ENCODE assay signal across 7 mouse cellular contexts in genomic region chr15:99317267-99317651, GRCm38 (mm10). TPM values are rescaled to one million over a fixed set of nuclear protein-coding genes. Genes with fewer than 3 reads are reported as not detected.
DNase-seq lines count a peak whose midpoint lies in the region; ATAC-seq and TF ChIP-seq lines count a peak whose summit lies in the region.

No protein-coding gene starts in this region.

- H3K4me2 ChIP-seq in forebrain, embryonic 16.5 days (ENCODE audit: low read length): no peak overlapping the region
- H3K4me2 ChIP-seq in intestine, embryonic 15.5 days (replicated peaks): no peak overlapping the region
- H3K4me2 ChIP-seq in lung, embryonic 14.5 days: no peak overlapping the region

- H3K27me3 ChIP-seq in forebrain, embryonic 16.5 days (replicated peaks; ENCODE audit: control insufficient read depth, insufficient read depth, low read length): no peaks in the 10 kb centered on the region
- no peaks in the 10 kb centered on the region for H3K27me3 ChIP-seq in intestine, embryonic 15.5 days (replicated peaks)
- no peaks in the 10 kb centered on the region for H3K27me3 ChIP-seq in lung, embryonic 14.5 days (ENCODE audit: insufficient read depth, low read length)

- H3K36me3 ChIP-seq in forebrain, embryonic 16.5 days (ENCODE audit: control insufficient read depth, insufficient read depth): peaks cover 28% of the 10 kb centered on the region
- peaks cover 30% of the 10 kb centered on the region for H3K36me3 ChIP-seq in intestine, embryonic 15.5 days
- peaks cover 89% of the 10 kb centered on the region for H3K36me3 ChIP-seq in lung, embryonic 14.5 days (ENCODE audit: insufficient read depth)

- H3K9me3 ChIP-seq in forebrain, embryonic 16.5 days (ENCODE audit: control insufficient read depth, low read length): no peaks in the 10 kb centered on the region
- H3K9me3 ChIP-seq in intestine, embryonic 15.5 days: no peaks in the 10 kb centered on the region
- no peaks in the 10 kb centered on the region for H3K9me3 ChIP-seq in lung, embryonic 14.5 days (ENCODE audit: low read depth, low read length)

- TF ChIP-seq CTCF in brain, embryonic 14.5 days (IDR thresholded peaks at IDR 0.05; ENCODE audit: borderline replicate concordance, extremely low read depth, insufficient read depth, insufficient read length): no peak
- peak; percentile 62 for TF ChIP-seq CTCF in lung, embryonic 14.5 days (IDR thresholded peaks at IDR 0.05; ENCODE audit: low read depth)

- no peak overlapping the region for H3K9ac ChIP-seq in forebrain, embryonic 16.5 days (replicated peaks; ENCODE audit: low read depth, low read length)
- H3K9ac ChIP-seq in intestine, embryonic 15.5 days: no peak overlapping the region
- H3K9ac ChIP-seq in lung, embryonic 14.5 days: no peak overlapping the region

- no peaks in the 10 kb centered on the region for H3K4me1 ChIP-seq in forebrain, embryonic 16.5 days (replicated peaks; ENCODE audit: control insufficient read depth, insufficient read depth, low read length)
- peaks cover 3% of the 10 kb centered on the region; the same call in 1 of the 2 replicates for H3K4me1 ChIP-seq in intestine, embryonic 15.5 days (replicated peaks)
- no peaks in the 10 kb centered on the region for H3K4me1 ChIP-seq in lung, embryonic 14.5 days (ENCODE audit: insufficient read depth)

- H3K4me3 ChIP-seq in forebrain, embryonic 16.5 days (replicated peaks; ENCODE audit: low read length): no peak overlapping the region
- no peak overlapping the region for H3K4me3 ChIP-seq in intestine, embryonic 15.5 days (replicated peaks)
- no peak overlapping the region for H3K4me3 ChIP-seq in lung, embryonic 14.5 days (ENCODE audit: low read depth, low read length)

- H3K27ac ChIP-seq in forebrain, embryonic 16.5 days (ENCODE audit: low read length): peak overlapping the region; percentile 67
- H3K27ac ChIP-seq in intestine, embryonic 15.5 days: peak overlapping the region; percentile 54
- H3K27ac ChIP-seq in lung, embryonic 14.5 days (ENCODE audit: low read depth): peak overlapping the region; percentile 71

- peak; percentile 14; the same call in 1 of the 2 replicates for ATAC-seq in forebrain, embryonic 16.5 days
- peak; percentile 59 for ATAC-seq in intestine, embryonic 15.5 days
- peak; percentile 48; the same call in 1 of the 2 replicates for ATAC-seq in lung, embryonic 14.5 days (ENCODE audit: insufficient read depth)

- WGBS in forebrain, embryonic 16.5 days: 86% methylated on average over 2 of the region's 2 CpGs
- WGBS in intestine, embryonic 15.5 days: 66% methylated on average over 2 of the region's 2 CpGs
- 66% methylated on average over 2 of the region's 2 CpGs for WGBS in lung, embryonic 14.5 days

- no peak for TF ChIP-seq POLR2A in brain, embryonic 14.5 days (IDR thresholded peaks at IDR 0.05; ENCODE audit: borderline replicate concordance, extremely low read depth, insufficient read depth, insufficient read length, poor library complexity, severe bottlenecking)

- DNase-seq in brain, embryonic 14.5 days (ENCODE audit: low read depth): peak; percentile 15
- DNase-seq in lung, embryonic 14.5 days: peak; percentile 64
- DNase-seq in yolk sac, embryonic 10.5 days (ENCODE audit: low spot score): peak; percentile 73
- no peak for DNase-seq in cerebellum, adult 18-20 months
- no peak for DNase-seq in urinary bladder, postnatal 36 days (ENCODE audit: low spot score in 2 of 2)

RNA-seq across cellular contexts. Expression of gene Fam186b, which starts 21.6 kb away (rescaled TPM):
- 0.28 and 0.36 TPM in 2 replicates for polyA plus RNA-seq in brain, embryonic 14.5 days (2012; rRNA removed)
- polyA plus RNA-seq in forebrain, embryonic 16.5 days (2015; fragmentation: Nextera tagmentation; extraction: Ambion mirVana): 0.42 and 0.50 TPM in 2 replicates
- 0.18 TPM in 1 of 2 replicates, not detected in the other for polyA plus RNA-seq in intestine, embryonic 15.5 days (2015; fragmentation: Nextera tagmentation; extraction: Ambion mirVana)
- polyA plus RNA-seq in lung, embryonic 14.5 days (2014; fragmentation: Nextera tagmentation; extraction: Ambion mirVana): 0.05 and 0.15 TPM in 2 replicates

RNA-seq across cellular contexts. Expression of gene Prpf40b, which starts 22.4 kb away (rescaled TPM):
- 180 and 198 TPM in 2 replicates for polyA plus RNA-seq in brain, embryonic 14.5 days (2012; rRNA removed)
- polyA plus RNA-seq in forebrain, embryonic 16.5 days (2015; fragmentation: Nextera tagmentation; extraction: Ambion mirVana): 111 and 129 TPM in 2 replicates
- polyA plus RNA-seq in intestine, embryonic 15.5 days (2015; fragmentation: Nextera tagmentation; extraction: Ambion mirVana): 35.0 and 42.6 TPM in 2 replicates
- polyA plus RNA-seq in lung, embryonic 14.5 days (2014; fragmentation: Nextera tagmentation; extraction: Ambion mirVana): 48.3 and 59.1 TPM in 2 replicates

RNA-seq across cellular contexts. Expression of gene Fmnl3, which starts 53.0 kb away (rescaled TPM):
- 27.4 and 30.1 TPM in 2 replicates for polyA plus RNA-seq in brain, embryonic 14.5 days (2012; rRNA removed)
- polyA plus RNA-seq in forebrain, embryonic 16.5 days (2015; fragmentation: Nextera tagmentation; extraction: Ambion mirVana): 8.7 and 10.3 TPM in 2 replicates
- 16.3 and 17.3 TPM in 2 replicates for polyA plus RNA-seq in intestine, embryonic 15.5 days (2015; fragmentation: Nextera tagmentation; extraction: Ambion mirVana)
- 31.7 and 33.5 TPM in 2 replicates for polyA plus RNA-seq in lung, embryonic 14.5 days (2014; fragmentation: Nextera tagmentation; extraction: Ambion mirVana)

Comparison
In these comparisons a context has a peak if more than half of its experiments do, and no peak if none do; other contexts are left out.
1. DNase-seq: peak in brain, embryonic 14.5 days (single experiment), lung, embryonic 14.5 days (single experiment) and yolk sac, embryonic 10.5 days (single experiment); none in cerebellum, adult 18-20 months (0 of 2) and urinary bladder, postnatal 36 days (0 of 2).
2. Peak in every context shown above with its lines, with median percentiles within 50 percentile points of each other: ATAC-seq and H3K27ac ChIP-seq.